Mouse (Mus musculus): ENCODE measurements around the gene Slc9b1. TPM values are rescaled to one million over a fixed set of nuclear protein-coding genes. Genes with fewer than 3 reads are reported as not detected.

Slc9b1 gene
- not detected for total RNA-seq (2023)

GRCm38 (mm10) chr3:135347739-135348264 is at the start of gene Slc9b1:
Gene Slc9b1 (plus strand): TSS chr3:135348029.

GRCm38 (mm10) chr3:135307411-135308259 is 40.2 kb upstream of the Slc9b1 start, which contains the start of gene Slc9b2:
Gene Slc9b2 (plus strand): TSS chr3:135307700.

GRCm38 (mm10) chr3:135423608-135424212 is 75.9 kb downstream of the Slc9b1 start, which contains the start of gene Cisd2:
Gene Cisd2 (minus strand): TSS chr3:135423925.

GRCm38 (mm10) chr3:135437758-135438495 is 90.1 kb downstream of the Slc9b1 start, which contains the start of gene Ube2d3:
Gene Ube2d3 (plus strand): TSS chr3:135438149.

Other genes starting within 250 kb of the Slc9b1 start
- gene Cenpe, start 135.5 kb upstream of the Slc9b1 start, total RNA-seq (2023) = 1.4 TPM
- gene Bdh2, start 66.8 kb upstream of the Slc9b1 start, total RNA-seq (2023) = not detected
- not detected for gene Slc9b2, start 40.3 kb upstream of the Slc9b1 start, total RNA-seq (2023)
- 47.6 TPM for gene Cisd2, start 75.9 kb downstream of the Slc9b1 start, total RNA-seq (2023)
- gene Ube2d3, start 90.1 kb downstream of the Slc9b1 start, total RNA-seq (2023) = 481 TPM
- 10.1 TPM for gene Manba, start 137.6 kb downstream of the Slc9b1 start, total RNA-seq (2023)

All from CD8-positive naive resting alpha-beta T cell, adult 57 days (primary cell).